Mouse (Mus musculus) urinary bladder, postnatal 4 days (tissue): Measurements from ENCODE around the gene Cavin4.

Experiments used
- DNase-seq, 2 experiments: peaks; one replicate each; pipeline ENCODE4 v3.0.0; 2021 to 2022; ENCODE audit warnings: low spot score in 2 of 2

The Cavin4 gene

DNA sequence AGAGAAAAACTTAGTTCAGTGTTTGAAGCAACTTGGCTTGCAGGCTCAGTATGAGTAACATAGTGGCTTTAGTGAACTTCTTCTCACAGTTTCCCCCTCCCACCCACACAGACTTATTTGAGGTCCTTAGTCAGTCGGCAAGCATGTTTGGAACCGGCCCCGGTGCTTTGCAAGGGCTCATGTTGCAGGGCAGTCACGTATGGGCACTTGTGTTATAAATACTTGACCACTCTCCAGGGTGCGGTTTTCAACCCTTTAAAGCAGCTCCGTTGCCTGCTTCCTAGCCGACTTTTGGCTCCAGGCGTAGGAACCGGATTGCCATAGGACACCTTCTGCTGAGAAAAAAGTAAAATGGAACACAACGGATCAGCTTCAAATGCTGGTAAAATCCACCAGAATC lies at the start of gene Cavin4:
Cavin4 (plus strand) TSS at position 244 of the 400 bp plus-strand sequence.
- no peak for DNase-seq

DNA sequence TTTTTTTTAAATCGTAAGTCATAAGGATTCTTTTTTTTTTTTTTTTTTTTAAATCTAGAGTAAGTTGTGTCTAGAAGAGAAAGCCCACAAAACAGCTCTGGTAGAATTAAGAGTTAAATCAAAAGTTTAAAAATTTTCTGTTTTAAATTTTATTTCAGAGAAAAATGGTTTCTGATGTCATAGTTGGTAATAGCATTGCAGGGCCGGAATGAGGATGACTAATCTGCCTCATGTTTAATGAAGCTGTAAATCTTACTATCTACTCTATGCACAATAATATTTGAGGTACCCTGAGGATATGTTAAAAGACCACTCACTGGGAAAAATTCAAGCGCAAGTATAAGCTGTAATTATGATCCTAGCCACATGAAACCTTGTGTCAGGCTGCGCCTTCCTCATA lies 47.8 kb upstream of the Cavin4 start:
- no peak for DNase-seq

DNA sequence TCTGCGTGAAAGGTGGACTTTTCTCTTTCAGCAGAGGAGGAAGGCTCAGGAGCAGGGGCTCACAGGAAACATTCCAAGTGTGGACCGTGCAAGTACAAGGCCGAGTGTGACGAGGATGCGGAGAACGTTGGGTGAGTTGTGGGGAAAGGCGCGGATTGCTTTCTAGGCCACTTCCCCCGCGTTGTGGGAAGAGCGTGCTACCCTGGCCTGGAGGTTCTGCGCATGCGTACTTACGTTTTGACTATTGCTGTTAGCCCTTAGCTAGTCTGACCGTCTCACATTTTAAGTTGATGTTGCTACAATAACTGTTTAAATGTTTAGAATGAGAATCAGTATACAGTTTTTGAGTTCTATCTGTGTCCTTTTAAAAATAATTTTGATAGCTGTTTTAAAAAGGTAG lies 46.1 kb upstream of the Cavin4 start:
- DNase-seq, result no peak

DNA sequence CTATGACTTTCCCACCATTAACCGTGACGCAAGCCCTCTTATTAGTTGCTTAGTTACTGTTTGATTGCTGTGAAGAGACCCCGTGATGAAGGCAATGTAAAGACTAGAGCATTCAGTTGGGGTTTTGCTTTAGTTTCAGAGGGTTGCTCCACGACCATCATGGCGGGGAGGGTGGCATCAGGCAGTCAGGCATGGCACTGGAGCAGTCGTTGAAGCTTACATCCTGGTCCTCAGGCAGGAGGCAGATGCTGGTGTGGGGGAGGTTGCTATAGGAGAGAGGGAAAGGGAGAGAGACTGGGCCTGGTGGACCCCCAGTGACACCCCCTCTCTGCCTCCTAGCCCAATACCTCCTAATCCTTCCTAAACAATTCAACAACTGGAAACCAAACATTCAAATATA lies 43.2 kb upstream of the Cavin4 start:
- no peak for DNase-seq

DNA sequence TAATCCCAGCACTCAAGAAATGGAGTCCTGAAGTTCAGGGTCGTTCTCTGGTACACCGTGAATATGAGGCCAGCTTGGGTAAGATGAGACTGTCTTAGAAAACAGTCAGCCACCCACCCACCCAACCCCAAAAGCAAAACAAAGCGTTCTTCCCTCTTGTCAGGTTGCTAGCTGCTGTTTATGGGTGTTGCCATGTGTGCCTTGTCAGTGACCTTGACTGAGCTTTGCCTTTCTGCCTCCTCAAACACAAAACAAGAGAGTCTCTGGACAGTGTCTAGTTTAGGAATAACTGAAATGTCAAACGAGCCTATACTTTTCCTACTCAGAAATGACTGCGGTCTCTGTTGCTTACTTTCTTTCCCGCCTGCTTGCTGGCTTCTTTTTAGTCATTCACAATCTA lies 41.1 kb upstream of the Cavin4 start:
- DNase-seq, result no peak

DNA sequence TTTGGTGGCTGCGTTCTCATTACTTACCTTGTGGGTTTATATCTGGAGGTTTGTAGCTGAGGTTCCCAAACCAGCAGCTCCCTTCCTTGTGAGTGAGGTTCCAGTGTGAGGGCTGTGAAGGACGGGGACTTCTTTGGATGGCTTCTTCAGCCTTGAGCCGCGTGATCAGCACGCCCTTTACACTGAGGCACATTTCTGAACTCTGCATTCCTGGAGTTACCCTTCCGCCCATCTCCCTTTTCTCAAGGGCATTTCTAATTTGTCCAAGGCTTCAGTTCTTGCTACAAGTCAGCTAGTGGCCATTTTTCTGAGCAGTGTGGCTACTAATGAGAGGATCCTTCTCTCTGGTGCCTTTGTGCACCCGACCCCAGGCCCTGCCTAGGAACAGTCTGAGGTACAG lies 40.4 kb upstream of the Cavin4 start:
- DNase-seq, result no peak

DNA sequence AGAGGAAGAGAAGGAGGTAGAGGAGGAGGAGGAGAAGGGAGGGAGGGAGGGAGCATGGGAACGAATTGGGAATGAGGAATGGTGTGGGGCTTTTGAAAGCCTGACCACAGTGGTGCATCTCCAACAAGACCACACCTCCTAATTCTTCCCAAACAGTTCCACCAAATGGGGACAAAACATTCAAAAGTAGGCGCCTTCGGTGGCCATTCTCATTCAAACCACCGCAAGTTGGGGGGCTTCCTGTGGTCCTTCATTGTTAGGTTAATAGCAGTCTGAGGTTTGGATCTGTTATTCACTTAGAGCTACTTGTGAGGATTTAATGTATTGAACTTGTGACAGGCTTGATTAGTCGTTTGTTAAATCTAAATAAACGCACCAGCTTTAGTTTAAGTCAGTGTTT lies 38.4 kb upstream of the Cavin4 start:
- no peak for DNase-seq

DNA sequence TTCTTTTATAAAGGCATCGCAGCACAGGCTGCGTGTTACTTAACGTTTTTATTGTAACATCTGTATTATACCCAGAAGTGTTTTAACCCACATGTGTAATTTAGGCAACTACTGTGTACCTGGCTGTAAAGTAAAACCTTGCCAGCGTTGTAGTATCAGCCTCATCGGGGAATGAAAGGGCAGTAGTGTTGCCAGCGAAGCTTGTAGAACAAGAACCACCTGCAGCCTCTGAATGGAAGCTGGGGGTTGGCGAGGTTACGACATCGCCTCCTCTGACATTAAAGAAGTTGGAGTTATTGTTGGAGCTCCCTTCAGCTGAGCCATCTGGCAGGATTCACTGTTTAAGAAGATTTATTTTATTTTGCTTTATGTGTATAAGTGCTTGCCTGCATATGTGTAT lies 37.5 kb upstream of the Cavin4 start:
- DNase-seq, result no peak

DNA sequence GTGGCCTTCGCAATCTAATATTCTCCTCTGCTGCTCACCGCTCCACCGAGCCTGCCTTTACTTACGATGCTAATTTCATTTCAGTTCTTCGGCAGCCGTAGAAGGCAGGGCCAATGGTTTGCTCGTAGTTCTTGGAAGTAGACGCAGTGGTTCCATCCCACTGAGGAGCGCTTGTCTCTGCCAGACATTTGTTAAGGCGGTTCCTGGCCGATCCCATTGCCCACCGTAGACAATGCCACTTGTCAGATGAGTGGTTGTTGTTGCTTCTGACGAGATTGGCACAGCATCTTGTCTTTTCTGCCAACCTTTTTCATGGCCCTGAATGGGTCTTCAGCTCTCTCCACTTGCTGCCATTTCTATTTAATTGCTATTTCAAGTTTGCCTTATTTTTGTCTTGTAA lies 33.9 kb upstream of the Cavin4 start:
- DNase-seq, result no peak

DNA sequence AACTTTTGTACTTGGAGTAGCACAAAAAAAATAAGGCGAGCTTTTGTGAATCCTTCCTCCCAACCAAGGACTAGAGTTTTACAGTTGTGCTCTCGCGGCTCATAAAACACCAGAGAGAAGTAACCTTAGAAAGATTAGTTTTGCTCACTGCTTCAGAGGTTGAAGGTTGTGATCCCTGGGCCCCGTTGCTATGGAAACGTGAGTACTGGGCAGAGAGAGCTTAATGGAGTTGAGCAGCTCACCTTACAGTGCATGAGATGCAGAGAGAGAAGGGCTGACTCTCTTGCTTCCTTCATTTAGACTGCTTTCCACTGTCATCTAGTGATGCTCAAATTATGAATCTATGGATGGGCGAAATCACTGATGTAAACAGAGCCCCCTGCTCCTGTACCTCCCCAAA lies 29.8 kb upstream of the Cavin4 start:
- DNase-seq, result no peak

DNA sequence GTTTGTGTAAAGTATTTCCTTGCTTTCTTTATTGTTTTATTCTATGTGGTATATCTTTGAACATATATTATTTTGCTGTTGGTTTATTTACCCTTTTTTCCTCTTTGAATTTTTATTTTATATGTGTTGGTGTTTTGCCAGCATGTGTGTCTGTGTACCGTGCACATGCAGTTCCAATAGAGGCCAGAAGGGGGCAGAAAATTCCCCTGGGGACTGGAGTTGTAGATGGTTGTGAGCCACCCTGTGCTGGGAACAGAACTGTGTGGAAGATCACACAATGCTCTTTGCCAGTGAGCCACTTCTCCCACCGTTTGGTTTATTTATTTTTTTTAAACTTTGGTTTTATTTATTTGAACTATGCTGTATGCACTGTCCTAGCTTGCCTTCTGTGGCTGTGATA lies 29.3 kb upstream of the Cavin4 start:
- DNase-seq, result no peak

DNA sequence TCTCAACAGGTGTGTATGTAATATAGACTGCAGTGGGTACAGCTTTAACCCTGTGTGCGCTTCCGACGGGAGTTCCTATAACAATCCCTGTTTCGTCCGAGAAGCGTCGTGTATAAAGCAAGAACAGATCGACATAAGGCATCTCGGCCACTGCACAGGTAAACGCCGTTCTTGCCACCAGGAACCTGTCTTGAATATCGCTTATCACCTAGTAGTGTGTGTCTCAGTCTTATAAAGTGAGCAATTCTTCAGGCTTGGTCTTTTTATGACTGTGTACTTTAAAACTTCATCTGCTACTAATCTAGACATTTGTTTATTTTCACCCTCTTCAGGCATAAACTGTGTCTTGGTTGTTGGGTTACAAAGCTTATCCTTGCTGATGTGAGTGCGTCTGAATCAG lies 26.5 kb upstream of the Cavin4 start:
- no peak for DNase-seq

DNA sequence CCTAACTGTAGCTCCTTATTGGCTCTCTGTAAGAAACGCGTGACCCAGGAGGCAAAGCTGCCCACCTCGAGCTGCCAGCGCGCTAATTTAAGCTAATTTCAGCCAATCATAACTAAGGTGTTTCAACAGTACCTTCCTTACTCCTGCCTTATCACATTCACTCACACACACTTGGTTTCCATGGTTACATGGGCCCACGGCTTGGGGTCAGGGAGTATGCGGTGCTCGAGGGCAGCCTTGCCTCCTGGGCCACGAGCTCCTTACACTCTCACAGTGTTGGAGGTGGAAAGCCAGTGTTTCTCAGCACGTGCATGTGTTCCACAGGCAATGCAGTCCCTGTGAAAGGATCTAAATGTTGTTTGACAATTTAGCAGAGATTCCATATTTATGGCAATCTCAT lies 25.2 kb upstream of the Cavin4 start:
- DNase-seq, result peak in 1 of 2 experiments; percentile 39

DNA sequence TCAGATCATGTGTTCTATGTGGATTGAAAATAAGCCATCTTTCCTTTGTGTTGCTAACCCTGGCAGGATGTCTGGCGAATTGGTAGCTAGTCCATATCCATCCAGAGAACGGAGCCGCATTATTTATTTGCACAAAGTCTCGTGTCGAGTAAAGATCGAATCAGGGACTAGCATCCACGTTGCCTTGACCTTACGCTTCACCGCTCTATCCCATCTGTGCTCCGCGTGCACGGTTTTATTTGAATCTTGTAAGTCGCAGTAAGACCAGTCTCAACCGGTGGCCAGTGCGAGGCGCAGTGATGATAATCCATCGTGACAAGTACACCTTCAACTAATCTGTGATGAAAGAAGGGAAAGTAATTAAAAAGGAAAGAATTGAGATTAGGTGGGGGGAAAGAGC lies 23.8 kb upstream of the Cavin4 start:
- DNase-seq, result no peak

DNA sequence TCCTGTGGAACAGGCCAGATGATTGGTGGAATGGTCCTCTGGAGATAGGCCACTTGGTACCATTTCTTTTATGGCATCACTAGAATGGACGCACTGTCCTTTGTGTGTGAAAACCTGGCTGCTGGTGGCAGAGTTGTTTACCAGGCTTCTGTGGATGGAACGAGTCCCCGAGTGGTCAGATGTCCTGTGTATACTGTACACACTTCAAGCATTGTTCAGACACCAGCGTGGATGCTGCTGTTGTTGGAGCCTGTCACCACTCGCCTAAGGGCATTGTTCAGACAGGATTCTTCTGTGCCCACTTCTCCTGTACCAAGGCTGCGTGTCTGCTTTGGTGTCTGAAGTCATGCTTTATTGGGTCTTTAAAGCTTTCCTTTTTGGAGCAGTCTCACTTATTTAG lies 19.5 kb upstream of the Cavin4 start:
- DNase-seq, result no peak

DNA sequence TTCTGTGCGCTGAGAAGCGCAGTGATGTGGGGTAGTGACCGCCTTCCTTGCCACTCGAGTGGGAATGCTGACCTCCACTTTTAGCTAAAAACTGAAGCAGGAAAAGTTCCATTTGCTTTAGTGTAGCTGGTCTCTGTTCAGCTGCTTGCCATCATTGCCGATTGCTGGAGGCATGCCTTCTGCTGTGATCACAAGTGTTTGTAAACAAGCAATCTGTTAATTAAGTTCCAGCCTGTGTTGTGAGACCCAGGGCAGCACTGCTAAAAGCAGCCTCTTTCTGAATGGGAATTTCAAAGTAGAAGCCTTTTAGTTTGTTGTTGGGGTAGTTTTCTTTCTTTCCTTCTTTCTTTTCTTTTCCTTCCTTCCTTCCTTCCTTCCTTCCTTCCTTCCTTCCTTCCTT lies 17.2 kb upstream of the Cavin4 start:
- no peak for DNase-seq

DNA sequence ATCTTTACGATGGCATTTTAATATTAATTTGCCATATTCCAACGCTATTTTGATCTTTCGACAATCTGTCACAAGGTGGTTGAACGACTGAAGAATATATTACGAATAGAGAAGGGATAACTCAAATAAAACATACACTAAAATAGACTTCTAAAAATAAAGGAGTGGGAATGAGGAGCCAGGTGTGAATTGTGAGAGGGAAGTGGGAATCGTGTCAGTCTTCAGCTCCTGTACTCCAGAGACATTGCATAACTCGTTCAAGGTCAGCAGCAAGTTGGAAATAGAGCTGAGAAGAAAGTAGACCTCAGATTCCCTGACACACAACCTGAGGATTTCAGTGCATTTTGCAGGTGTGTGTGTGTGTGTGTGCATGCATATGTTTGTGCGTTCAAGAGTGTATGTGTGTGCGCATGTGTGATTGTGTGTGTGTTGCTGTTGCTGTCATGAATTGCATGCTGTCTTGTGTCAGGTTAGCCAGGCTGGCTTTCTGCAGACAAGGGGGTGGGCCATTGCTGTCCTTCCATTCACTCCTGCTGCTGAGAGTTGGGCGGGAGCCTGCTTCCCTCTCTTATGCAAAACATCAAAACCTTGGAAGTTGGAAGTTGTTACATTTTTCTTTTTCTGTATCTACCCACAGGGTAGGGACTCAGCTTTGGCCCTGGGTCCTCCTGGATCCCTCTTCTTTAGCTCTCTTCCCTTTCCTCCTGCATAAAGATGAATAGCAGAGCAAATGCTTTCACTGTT lies 12.5 kb upstream of the Cavin4 start:
- DNase-seq, result no peak

DNA sequence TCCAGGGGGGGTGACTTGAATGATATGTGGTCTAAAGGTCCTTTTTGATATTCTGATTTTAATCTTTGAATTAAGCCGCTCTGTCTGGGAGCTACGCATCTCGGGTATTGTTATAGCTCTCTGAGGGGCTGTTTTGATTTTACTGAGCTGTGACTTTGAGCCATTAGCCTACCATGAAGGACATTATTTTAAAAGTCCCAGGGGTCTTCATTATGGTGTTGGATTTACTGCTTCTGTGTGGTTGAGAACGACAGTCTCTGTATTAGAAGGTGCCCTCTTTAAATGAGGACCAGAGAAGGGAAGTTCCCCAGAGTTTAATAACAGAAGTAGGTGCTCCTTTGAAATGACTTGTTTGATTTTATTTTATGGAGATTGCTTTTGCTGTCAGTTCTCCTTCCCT lies 9.2 kb upstream of the Cavin4 start:
- DNase-seq, result no peak

DNA sequence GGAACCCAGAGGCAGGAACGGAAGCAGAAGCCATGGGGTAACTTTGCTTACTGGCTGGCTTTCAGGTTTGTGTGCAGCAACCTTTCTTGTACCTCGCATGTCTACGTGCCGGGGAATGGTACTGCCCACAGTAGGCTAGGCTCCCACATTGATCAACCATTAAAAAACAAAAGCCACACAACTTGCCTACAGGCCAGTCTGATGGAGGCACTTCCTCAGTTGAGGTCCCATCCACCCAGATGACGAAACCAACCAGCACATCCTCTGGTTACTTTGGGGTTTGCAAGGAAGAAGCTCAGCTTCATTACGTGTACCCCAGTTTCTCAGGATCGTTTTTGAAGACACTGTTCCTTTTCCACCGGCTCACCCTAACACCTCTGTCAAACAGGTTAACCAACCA lies 6.8 kb upstream of the Cavin4 start:
- DNase-seq, result no peak

DNA sequence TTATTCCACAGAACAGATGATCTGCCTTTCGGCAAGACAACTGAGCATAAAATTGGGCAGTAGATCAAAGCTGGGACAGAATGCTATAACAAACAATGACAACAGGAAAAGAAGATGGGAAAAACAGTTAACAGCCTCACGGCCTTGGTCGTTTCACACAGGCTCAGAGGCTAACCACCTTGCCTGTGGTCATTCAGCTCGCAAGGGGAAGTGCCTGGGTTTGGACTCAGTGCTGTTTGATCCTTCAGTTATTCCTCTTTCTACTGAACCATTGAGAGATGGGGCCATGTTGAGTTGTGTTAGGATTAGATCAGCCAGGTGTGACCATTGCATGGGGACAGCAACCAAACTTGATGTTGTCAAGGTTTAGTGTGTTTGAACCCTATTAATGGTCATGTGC lies 3.2 kb upstream of the Cavin4 start:
- DNase-seq, result no peak

DNA sequence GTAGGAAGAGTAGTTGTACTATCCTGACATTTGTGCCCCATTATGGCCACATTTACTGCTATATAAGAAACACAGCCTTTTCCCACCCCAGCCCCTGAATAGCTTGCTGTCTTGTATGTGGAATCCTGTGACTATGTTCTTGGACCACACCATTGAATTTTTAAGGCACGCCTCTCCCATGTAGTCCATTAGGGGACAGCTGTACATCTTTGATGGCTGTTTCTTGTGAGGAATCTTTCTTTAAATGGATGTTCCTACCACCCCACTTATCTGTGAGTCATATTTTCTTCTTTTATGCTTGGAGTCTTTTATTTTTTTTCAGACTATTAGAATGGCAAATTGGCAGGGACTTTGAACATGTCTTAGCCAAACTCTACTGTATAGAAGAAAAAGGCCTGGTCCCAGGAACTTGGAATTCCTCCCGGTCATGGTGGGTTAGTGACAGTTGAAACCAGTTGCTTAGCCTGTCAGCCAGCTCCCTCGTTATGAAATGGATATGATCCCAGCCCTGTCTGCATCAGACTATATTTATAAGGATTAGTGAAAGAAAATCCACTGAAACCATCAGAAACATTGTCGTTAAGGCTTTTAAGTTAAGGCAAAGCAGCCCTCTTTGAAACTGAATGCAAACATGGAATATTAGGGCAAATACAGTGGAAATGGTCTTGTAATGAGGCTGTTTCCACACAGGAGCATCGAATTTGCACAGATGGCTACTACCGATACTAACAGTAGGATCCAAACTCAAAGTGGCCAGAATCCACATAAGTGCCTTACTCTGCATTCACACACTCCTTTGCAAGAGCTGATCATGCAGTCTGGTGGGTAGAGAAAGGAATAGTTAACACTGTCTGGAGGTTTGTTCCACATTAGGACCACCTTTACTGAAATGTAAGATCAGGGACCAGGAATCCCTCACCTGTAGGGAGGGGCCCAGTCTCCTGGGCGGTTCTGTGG lies 2.4 kb upstream of the Cavin4 start:
- no peak for DNase-seq

DNA sequence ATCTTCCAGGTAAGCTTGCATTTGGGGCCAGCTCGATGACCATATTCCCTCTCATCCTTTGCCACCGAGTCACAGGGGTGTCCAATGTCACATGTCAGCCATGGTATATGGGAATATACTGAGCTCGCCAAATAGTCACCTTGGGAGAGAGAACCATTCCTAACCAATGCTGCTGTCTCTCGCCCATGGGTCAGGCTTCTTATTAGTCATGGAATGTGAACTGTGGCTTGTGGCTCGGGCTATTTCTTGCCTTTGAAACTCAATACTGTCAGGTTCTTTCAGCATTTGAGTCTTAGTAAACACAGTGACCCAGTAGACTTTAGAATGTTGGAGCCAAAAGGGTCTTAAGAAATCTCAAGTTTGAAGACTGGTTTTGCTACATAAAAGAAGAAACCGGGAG lies 707 bp downstream of the Cavin4 start:
- no peak for DNase-seq

DNA sequence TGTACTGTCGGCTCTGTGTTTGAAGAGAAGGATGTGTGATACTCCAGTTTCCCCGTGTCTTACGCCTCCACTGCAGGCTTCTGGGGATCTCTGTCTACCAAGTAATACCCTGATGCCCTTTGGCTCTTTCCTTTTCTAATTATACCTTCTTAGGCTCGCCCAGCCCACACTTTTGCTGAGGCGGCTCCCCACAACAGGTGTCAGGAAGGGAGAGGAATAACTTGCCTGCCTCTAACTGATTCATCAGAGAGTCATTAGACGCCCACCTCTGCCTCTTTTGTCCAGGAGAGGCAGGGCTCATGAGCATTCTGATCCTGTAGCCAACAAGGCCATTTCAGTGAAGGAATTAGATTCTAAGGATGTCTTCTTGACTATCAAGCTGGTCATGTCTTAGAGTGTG lies 4.0 kb downstream of the Cavin4 start:
- no peak for DNase-seq
